Mouse (Mus musculus) layer of hippocampus, postnatal 36 days (tissue): ENCODE data around the gene Mtor. TPM values are rescaled to one million over a fixed set of nuclear protein-coding genes. Genes with fewer than 3 reads are reported as not detected.
A peak's percentile ranks its signal among the peaks of the same experiment; 100 is the strongest.

Source experiments
- DNase-seq, 2 experiments: peaks; one replicate each; pipeline ENCODE4 v3.0.0; 2022
- total RNA-seq, 2 experiments: library from RNA; stranded (reverse); gene quantifications; 2 replicates each; pipeline ENCODE4 v1.2.3; 2021

Gene Mtor
- total RNA-seq, 2 experiments from 2014 or later, result 80.7 to 85.9 TPM

DNA sequence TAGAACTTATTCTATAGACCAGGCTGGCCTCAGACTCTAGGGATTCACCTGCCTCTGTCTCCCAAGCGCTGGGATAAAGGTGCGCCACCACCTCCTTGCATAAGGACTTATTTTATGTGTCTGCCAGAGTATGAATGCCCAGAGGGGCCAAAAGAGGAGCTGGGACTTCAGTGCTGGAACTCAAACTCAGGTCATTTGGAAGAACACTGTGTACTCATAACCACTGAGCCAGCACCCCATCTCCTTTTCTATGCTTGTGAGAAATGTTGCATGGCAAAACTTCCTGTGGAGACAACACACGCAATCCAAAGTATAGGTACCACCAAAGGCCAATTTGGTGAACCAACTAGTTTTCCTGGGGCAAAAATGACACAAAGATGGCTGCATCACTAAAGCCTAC, 148.3 kb downstream of the Mtor start:
- DNase-seq, result no peak

DNA sequence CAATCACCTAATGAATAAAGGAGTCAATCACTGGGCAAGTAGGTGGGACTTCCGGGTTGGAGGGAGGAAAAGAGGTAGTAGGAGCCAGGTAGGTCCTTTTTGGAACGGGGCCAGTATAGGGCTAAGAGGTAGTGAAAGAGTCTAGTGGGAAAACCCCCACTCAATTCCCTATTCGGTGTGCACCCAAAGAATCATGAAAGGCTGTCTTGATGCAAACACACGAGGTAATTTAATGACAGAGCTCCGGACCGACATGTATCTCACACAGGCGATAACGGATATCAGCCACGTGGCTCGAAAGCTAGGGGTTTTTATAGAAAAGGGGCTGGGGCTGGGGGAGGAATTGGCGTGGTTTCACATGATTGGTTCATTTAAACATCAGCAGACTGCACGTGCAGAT, 150.4 kb downstream of the Mtor start:
- no peak for DNase-seq

DNA sequence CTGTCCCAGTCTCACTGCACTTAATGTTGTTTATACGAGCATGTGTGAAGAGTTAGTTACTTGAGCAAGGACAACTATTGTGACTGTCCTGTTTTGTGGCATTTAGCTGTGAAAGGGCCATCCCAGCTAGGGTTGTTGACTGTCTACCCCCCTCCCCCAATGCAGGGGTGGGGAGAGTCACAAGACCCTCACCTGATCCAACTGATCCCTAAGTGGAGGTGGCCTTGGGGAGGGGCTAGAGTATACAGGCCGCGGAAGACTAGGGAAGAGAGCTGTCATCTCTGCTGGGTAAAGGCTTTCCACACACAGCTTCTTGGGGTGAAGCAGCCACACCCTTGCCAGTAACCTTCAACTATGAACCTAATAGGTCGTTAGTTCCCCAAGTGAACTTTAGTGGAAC, 151.9 kb downstream of the Mtor start:
- DNase-seq, result no peak

DNA sequence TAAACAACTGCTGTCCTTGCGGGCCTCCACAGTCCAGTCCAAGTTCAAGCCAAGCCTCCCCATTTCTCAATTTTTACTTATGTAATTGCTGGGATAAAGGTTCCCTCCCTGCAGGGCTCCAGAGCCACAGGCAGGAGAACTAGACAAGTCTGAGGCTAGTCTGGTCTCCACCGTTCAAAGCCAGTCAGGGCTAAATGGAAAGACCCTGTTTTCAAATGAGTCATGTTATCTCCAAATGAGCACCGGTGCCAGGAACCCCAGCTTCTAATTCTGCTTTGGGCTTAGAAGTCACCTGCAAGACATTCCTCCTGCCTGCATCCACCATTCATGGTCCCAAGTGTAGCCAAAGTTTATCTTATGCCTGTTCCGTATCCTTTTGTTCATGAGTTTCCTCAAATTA, 153.5 kb downstream of the Mtor start:
- DNase-seq, result no peak

DNA sequence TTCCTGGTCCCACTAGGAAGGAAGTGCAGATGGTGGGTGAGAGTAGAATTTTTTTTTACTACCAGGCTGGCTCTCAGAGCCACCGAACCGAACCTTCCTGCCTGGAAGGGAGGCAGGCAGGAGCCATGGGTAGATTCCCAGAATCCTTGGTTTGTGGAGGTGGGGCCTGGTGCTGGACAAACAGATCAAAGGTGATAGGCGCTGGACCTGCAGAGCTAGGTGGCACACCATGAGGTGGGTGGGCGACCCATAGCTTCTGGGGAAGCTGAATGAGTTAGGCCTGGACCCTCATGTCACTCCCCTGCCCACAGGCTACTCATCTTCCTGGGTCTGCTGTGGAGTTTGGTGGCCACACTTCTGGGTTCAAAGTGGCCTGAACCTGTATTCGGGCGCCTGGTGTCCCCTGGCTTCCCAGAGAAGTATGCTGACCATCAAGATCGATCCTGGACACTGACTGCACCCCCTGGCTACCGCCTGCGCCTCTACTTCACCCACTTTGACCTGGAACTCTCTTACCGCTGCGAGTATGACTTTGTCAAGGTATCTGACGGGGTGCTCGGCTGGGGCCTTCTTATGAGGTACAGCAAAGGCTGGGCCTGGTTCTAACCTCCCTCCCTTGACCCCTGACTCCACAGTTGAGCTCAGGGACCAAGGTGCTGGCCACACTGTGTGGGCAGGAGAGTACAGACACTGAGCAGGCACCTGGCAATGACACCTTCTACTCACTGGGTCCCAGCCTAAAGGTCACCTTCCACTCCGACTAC, 154.1 kb downstream of the Mtor start, which contains the start of gene Masp2:
TSS of gene Masp2 (plus strand) at position 198 of the 764 bp plus-strand sequence.
- DNase-seq, result no peak

DNA sequence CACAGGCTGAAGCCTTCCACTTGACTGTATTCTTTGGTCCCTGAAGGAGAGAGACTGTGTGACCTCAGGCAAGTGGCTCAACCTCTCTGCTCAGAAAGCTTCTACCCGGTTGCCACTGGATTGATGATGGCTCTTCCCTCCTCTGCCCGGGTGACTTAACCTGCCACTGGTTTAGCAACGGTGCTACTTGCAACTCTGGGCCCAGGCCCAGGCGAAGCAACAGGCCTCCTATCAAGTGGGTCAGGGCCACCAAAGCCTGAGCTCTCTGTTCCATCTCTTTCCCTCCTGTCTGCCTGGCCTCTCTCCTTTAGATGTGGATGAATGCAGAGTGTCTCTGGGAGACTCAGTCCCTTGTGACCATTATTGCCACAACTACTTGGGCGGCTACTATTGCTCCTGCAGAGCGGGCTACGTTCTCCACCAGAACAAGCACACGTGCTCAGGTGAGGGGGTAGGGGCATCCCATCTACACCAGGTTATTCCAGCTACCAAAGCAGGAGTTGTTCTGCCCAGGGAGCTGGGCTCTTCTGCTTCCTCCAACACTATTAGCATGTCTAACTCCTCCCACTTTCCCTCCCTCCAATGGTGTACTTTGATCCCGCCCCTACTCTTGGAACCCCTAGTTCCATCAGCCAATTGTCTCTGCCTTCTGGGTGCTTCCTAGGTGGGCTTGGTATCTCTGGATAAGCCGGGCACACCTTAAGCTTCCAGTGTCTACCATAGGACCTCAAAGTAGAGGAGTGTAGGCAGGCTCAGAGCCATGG, 155.1 kb downstream of the Mtor start:
- DNase-seq, result peak in 1 of 2 experiments; percentile 19

DNA sequence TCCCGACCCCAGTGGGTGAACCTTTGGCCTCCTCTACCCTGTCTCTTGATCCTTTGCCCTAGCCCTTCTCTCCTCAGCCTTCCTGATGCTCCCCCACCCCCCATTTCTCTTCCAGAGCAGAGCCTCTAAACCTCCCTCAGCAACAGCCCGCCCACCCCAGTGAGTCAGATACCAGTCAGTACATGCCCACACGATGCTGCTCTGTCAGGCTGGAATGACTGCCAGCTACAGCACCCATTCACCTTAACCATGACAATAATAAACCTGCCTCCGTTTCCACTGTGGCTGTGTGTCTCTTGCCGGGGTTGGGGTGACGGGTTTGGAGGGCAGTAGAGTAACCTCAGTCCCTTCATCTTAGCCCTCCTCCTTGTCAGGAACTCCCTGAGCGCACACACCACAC, 155.7 kb downstream of the Mtor start:
- DNase-seq, result peak; percentile 63 to 70

DNA sequence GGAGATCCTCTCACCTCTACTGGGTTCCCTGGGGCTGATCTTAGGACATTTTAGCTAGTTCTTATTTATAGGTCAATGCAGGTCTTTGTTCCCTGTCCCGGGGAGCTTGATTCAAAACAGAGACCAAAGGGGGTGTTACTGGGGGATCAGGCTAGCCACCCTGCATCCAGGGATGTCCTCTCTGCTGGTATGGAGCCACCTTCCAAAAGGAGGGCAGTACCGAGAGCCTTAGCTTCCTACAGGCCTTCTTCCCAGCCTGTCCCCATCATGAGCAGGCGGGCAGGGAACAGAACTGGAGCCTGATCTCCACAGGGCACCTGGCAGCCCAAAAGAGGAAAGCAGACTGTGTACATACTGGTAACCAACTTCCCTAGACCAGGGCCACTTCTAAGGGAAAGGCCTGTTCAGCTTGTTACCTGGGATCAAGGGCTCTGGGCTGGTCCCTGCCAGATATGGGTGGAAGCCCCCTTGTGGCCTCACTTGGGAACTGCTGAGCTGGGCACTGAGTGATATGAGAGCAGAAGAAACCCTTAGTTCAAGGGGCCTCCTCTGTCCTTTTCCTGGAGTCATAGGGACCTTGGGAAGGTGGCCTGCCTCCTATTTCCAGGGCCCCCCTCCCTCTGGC, 156.2 kb downstream of the Mtor start:
- DNase-seq, result peak; percentile 45

Other genes with a start within 250 kb of the Mtor start
- 10 to 100 TPM; 37.5 to 39.4 TPM for gene Disp3, start 160.6 kb upstream of the Mtor start, total RNA-seq
- 1 to 10 TPM; 7.9 to 8.4 TPM for gene Ubiad1, start 3.8 kb upstream of the Mtor start, total RNA-seq
- under 1 TPM in 1 of 2 experiments, not detected in 1; 0.28 TPM for gene Angptl7, start 51.8 kb downstream of the Mtor start, total RNA-seq
- gene Exosc10, start 109.8 kb downstream of the Mtor start, total RNA-seq, result 10 to 100 TPM; 50.5 to 52.7 TPM
- 10 to 100 TPM; 68.4 to 70.0 TPM for gene Srm, start 142.9 kb downstream of the Mtor start, total RNA-seq
- gene Masp2, start 153.9 kb downstream of the Mtor start, total RNA-seq, result 1 to 10 TPM; 3.2 to 4.1 TPM
- gene Tardbp, start 178.4 kb downstream of the Mtor start, total RNA-seq, result 100 to 1,000 TPM; 218 to 224 TPM
- gene Gm572, start 194.7 kb downstream of the Mtor start, total RNA-seq, result not detected